Mouse (Mus musculus) heart, postnatal 0 days (tissue): Measurements from ENCODE around the gene Epgn. TPM values are rescaled to one million over a fixed set of nuclear protein-coding genes. Genes with fewer than 3 reads are reported as not detected.
A peak's percentile ranks its signal among the peaks of the same experiment; 100 is the strongest.

ENCODE experiments used
- ATAC-seq: fragments of 200-750 bp; cut with Nextera tagmentation; 2 replicates; pipeline ENCODE4 v1.8.0; 2017; ENCODE audit warnings: low read depth, moderate number of reproducible peaks, moderate library complexity; ENCODE audit not compliant: insufficient read depth
- DNase-seq: peaks from one replicate; pipeline ENCODE4 v3.0.0-alpha.2; 2016; ENCODE audit warnings: low spot score
- H3K27ac ChIP-seq: fragments of 300-500 bp; sonication (generic); 2 replicates; pipeline ENCODE4 v1.5.1; 2014; ENCODE audit warnings: low read depth, mild to moderate bottlenecking
- H3K27me3 ChIP-seq: fragments of 300-500 bp; sonication (generic); 2 replicates; pipeline ENCODE4 v1.6.1; 2014; ENCODE audit warnings: low read length, mixed read lengths; ENCODE audit not compliant: control insufficient read depth, insufficient read depth
- H3K36me3 ChIP-seq: fragments of 300-500 bp; sonication (generic); replicated peaks from 2 replicates; pipeline ENCODE4 v1.6.1; 2014; ENCODE audit warnings: low read length, mixed read lengths; ENCODE audit not compliant: control insufficient read depth, insufficient read depth
- H3K4me1 ChIP-seq: fragments of 300-500 bp; sonication (generic); 2 replicates; pipeline ENCODE4 v1.6.1; 2014; ENCODE audit warnings: antibody characterized with exemption; ENCODE audit not compliant: control insufficient read depth, insufficient read depth
- H3K4me2 ChIP-seq: fragments of 300-500 bp; sonication (generic); 2 replicates; pipeline ENCODE4 v1.6.1; 2014; ENCODE audit warnings: low read depth, mild to moderate bottlenecking, low read length, moderate library complexity
- H3K4me3 ChIP-seq: fragments of 300-500 bp; sonication (generic); 2 replicates; pipeline ENCODE4 v1.5.1; 2014; ENCODE audit warnings: low read depth, low read length
- H3K9ac ChIP-seq: fragments of 300-500 bp; sonication (generic); replicated peaks from 2 replicates; pipeline ENCODE4 v1.6.1; 2014; ENCODE audit warnings: low read depth, low read length, mixed read lengths
- H3K9me3 ChIP-seq: fragments of 300-500 bp; sonication (generic); replicated peaks from 2 replicates; pipeline ENCODE4 v1.6.1; 2016; ENCODE audit warnings: low read length; ENCODE audit not compliant: control insufficient read depth
- CTCF ChIP-seq: IDR thresholded peaks from 2 replicates; pipeline ENCODE4 v1.5.1; 2016; ENCODE audit warnings: antibody characterized with exemption, control low read depth, low read depth
- EP300 ChIP-seq: IDR thresholded peaks from 2 replicates; pipeline ENCODE4 v1.6.1; 2016; ENCODE audit warnings: antibody characterized with exemption, low read depth
- WGBS: fragments of 180-500 bp; shearing (Covaris S2); extraction: QIAGEN DNeasy Blood & Tissue Kit; methylation state at CpG from one replicate; pipeline ENCODE4 v1.1.7; 2014; 5-methylcytosine and 5-hydroxymethylcytosine counted together
- polyA plus RNA-seq: library from polyadenylated mRNA; unstranded; fragments of >200 nt; fragmentation: Nextera tagmentation; extraction: Ambion mirVana; gene quantifications from 2 replicates; pipeline ENCODE4 v1.2.1, GENCODE M21; 2015
- total RNA-seq: library from RNA; depleted of rRNA; stranded (reverse); fragments of >200 nt; gene quantifications from 2 replicates; pipeline ENCODE4 v1.2.3, GENCODE M21; 2014; ENCODE audit warnings: low replicate concordance; rRNA removed

Epgn gene
- total and polyA plus RNA-seq, 2 experiments from 2014 or later = 0.12 TPM; not detected in 1

DNA sequence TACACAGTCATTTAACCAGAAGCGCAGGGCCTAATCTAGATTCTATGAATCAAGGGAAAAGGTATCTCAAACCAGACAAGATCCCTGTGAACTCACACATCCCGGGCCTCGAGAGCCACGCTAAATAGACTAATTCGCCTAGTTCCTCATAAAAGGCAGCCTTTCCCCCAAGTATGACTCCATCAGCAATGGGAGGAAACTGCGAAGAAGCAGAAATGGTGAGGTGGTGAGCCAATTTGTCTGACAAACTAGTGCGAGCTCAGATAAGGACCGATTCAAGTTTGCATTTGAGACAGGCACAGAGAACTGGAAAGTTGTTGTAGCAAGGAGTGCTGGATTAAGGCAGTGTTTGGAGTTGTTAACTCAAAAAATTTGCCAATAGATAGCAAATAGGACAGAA lies 46.4 kb downstream of the Epgn start:
- Histone ChIP-seq H3K4me3 (peak overlapping the region; percentile 47), H3K9me3 (no peaks in the 10 kb centered on the region), H3K4me2 (peak overlapping the region; percentile 67), H3K27ac (no peak overlapping the region), H3K9ac (no peak overlapping the region), H3K4me1 (peaks cover 6% of the 10 kb centered on the region; the same call in 1 of the 2 replicates), H3K36me3 (no peaks in the 10 kb centered on the region), H3K27me3 (0 out of 2 replicates have a peak, but pooled peaks cover 2% of the 10 kb centered on the region)
- DNase-seq (no peak), ATAC-seq (no peak)
- WGBS = 45% methylated on average over 8 of the region's 8 CpGs
- TF ChIP-seq EP300 = no peak
- TF ChIP-seq CTCF = no peak

DNA sequence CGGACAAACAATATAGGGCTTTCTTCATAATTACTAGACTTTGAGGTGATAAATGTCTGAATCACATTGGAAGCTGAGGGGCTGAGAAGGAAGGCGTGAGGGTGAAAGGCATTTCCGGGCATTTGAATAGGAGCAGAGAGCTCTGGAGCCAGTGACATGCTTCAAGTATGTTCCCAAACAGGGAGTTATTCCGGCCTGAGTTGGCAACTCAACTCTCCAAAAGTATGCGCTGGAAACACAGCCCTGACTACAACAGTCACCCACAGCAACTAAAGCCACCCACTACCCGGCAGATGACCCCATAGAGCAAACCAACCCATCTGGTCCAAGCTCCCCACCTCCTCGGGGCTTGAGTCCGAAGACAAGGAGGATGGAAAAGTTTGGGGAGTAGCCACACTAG lies 46.8 kb downstream of the Epgn start:
- 29% methylated on average over 8 of the region's 8 CpGs for WGBS
- Histone ChIP-seq H3K9me3 (no peaks in the 10 kb centered on the region), H3K27ac (peak overlapping the region; percentile 2; the same call in 1 of the 2 replicates), H3K4me1 (peaks cover 6% of the 10 kb centered on the region; the same call in 1 of the 2 replicates), H3K4me2 (peak overlapping the region; percentile 67), H3K9ac (no peak overlapping the region), H3K4me3 (peak overlapping the region; percentile 47), H3K27me3 (0 out of 2 replicates have a peak, but pooled peaks cover 2% of the 10 kb centered on the region), H3K36me3 (no peaks in the 10 kb centered on the region)
- no peak for TF ChIP-seq CTCF
- TF ChIP-seq EP300 = no peak
- ATAC-seq (peak; percentile 55), DNase-seq (peak; percentile 19)

DNA sequence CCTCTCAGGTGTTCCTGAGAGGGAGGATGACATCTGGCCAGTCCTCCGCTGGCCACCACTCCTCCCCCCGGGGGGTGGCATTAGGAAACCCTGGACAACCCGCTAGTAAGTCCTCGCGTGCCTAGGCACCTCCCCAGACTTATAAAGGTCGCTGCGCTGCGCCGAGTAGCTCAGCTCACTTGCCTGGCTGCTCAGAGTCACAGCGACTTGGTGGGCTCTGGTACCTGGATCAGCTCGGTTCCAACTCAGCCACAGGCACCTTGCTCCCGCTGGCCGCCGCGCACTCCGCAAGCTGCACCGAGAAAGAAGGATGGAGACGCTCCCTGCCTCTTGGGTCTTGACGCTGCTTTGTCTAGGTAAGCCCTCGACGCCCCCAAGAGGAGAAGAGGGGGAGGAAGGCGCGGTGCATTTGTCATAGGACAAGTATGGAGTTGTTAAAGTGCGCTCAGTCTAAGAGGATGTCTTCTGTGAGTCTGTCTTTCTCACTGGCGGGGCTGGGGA lies 47.2 kb downstream of the Epgn start, which contains the start of gene Ereg:
Gene Ereg, plus strand, starts transcription at position 173 of the 501 bp plus-strand sequence.
- no peaks in the 10 kb centered on the region for H3K36me3 ChIP-seq
- TF ChIP-seq CTCF (0 out of 2 replicates have a peak, but pooled peaks have one; percentile 12), EP300 (no peak)
- H3K4me2 ChIP-seq = peak within 1 kb of the TSS; percentile 67
- 0 out of 2 replicates have a peak, but pooled peaks cover 2% of the 10 kb centered on the region for H3K27me3 ChIP-seq
- DNase-seq (no peak), ATAC-seq (peak; percentile 36; the same call in 1 of the 2 replicates)
- peak within 1 kb of the TSS; percentile 47 for H3K4me3 ChIP-seq
- H3K9me3 ChIP-seq = no peaks in the 10 kb centered on the region
- peak within 1 kb of the TSS; percentile 2 for H3K27ac ChIP-seq
- no peak within 1 kb of the TSS for H3K9ac ChIP-seq
- peaks cover 6% of the 10 kb centered on the region; the same call in 1 of the 2 replicates for H3K4me1 ChIP-seq
- WGBS = 1% methylated on average over 25 of the region's 25 CpGs

DNA sequence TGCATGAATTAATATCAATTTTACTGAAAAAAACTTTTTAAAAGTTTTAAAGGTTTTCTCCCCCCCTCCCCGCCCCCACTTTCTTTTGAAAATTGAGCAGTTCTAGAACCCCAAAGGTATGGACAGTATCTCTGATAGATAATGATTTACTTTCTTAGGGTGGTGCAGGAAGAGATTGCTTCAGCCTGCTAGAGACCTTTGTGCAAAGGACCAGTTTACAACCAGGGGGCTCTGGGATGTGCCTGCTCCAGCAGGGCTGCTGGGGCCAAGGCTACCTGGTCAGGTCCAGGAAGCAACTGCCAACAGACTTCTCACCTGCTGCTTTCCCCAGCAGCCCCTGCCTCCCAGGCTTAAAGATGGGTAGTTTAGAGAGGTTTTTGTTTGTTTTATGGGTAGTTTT lies 47.8 kb downstream of the Epgn start:
- no peaks in the 10 kb centered on the region for H3K36me3 ChIP-seq
- 60% methylated on average over 1 of the region's 1 CpGs for WGBS
- H3K4me1 ChIP-seq = peaks cover 6% of the 10 kb centered on the region; the same call in 1 of the 2 replicates
- H3K9me3 ChIP-seq = no peaks in the 10 kb centered on the region
- no peak overlapping the region for H3K9ac ChIP-seq
- ATAC-seq (no peak), DNase-seq (no peak)
- H3K27ac ChIP-seq = no peak overlapping the region
- TF ChIP-seq EP300 (no peak), CTCF (no peak)
- H3K4me3 ChIP-seq = peak overlapping the region; percentile 47
- peak overlapping the region; percentile 67 for H3K4me2 ChIP-seq
- 0 out of 2 replicates have a peak, but pooled peaks cover 2% of the 10 kb centered on the region for H3K27me3 ChIP-seq

DNA sequence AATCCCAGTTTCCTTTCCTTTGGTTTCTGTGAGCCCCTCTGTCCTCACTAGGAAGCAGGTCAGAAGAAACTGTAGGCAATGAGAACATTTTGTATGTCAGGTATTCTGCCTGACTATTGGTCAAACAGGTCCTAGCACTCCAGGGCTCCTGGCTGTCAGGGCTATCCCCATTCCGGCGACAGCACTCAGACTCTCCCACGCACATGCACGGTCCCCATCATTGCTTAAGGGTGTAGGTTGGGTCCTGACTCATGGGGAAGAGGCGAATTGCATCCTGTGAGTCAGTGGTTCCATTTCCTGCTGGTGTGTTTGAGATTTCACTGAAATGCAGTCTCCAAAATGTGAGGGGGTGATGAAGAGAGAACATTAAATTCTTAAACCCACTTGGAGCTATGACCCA lies 55.8 kb downstream of the Epgn start:
- no peak overlapping the region for H3K9ac ChIP-seq
- H3K4me3 ChIP-seq = no peak overlapping the region
- no peaks in the 10 kb centered on the region for H3K9me3 ChIP-seq
- DNase-seq (no peak), ATAC-seq (no peak)
- no peak overlapping the region for H3K27ac ChIP-seq
- TF ChIP-seq CTCF (no peak), EP300 (no peak)
- no peaks in the 10 kb centered on the region for H3K4me1 ChIP-seq
- WGBS = 60% methylated on average over 5 of the region's 5 CpGs
- no peaks in the 10 kb centered on the region for H3K36me3 ChIP-seq
- no peak overlapping the region for H3K4me2 ChIP-seq
- no peaks in the 10 kb centered on the region for H3K27me3 ChIP-seq

Other genes starting within 250 kb of the Epgn start
- not detected in 2 replicates for gene Cxcl3, start 241.4 kb upstream of the Epgn start, total RNA-seq
- gene Cxcl3, start 241.4 kb upstream of the Epgn start, polyA plus RNA-seq = not detected in 2 replicates
- gene Cxcl15, start 232.9 kb upstream of the Epgn start, total RNA-seq = 0.19 TPM in 1 of 2 replicates, not detected in the other
- 0.08 TPM in 1 of 2 replicates, not detected in the other for gene Cxcl15, start 232.9 kb upstream of the Epgn start, polyA plus RNA-seq
- 0.27 and 0.31 TPM in 2 replicates for gene Cxcl1, start 136.2 kb upstream of the Epgn start, total RNA-seq
- 1.4 and 1.5 TPM in 2 replicates for gene Cxcl1, start 136.2 kb upstream of the Epgn start, polyA plus RNA-seq
- gene Cxcl2, start 123.6 kb upstream of the Epgn start, total RNA-seq = not detected in 2 replicates
- gene Cxcl2, start 123.6 kb upstream of the Epgn start, polyA plus RNA-seq = not detected in 2 replicates
- 30.5 and 88.5 TPM in 2 replicates for gene Mthfd2l, start 96.3 kb upstream of the Epgn start, total RNA-seq
- gene Mthfd2l, start 96.3 kb upstream of the Epgn start, polyA plus RNA-seq = 29.1 and 29.2 TPM in 2 replicates
- 0.34 TPM in 1 of 2 replicates, not detected in the other for gene Ereg, start 47.2 kb downstream of the Epgn start, total RNA-seq
- 0.04 and 0.10 TPM in 2 replicates for gene Ereg, start 47.2 kb downstream of the Epgn start, polyA plus RNA-seq
- gene Areg, start 112.1 kb downstream of the Epgn start, total RNA-seq = 5.9 TPM in 1 of 2 replicates, not detected in the other
- 0.19 and 0.29 TPM in 2 replicates for gene Areg, start 112.1 kb downstream of the Epgn start, polyA plus RNA-seq